Mouse (Mus musculus): Measurements from ENCODE around the gene Hs6st1.

Hs6st1 gene

GRCm38 (mm10) chr1:36129126-36129525, 60.9 kb downstream of the Hs6st1 start:
- DNase-seq (ENCODE audit: low read depth, low spot score), result peak; percentile 71

- DNase-seq (ENCODE audit: low read depth, low spot score), result no peak
These were observed 61.7 kb downstream of the Hs6st1 start for GRCm38 (mm10) chr1:36129881-36130280.

- DNase-seq (ENCODE audit: low read depth, low spot score), result peak; percentile 96
These were observed 62.3 kb downstream of the Hs6st1 start for GRCm38 (mm10) chr1:36130307-36131035.

GRCm38 (mm10) chr1:36131154-36131553, 63.0 kb downstream of the Hs6st1 start:
- DNase-seq (ENCODE audit: low read depth, low spot score), result peak; percentile 43

- no peak for DNase-seq (ENCODE audit: low read depth, low spot score)
These were observed 63.6 kb downstream of the Hs6st1 start for GRCm38 (mm10) chr1:36131766-36132165.

GRCm38 (mm10) chr1:36132211-36132610, 64.0 kb downstream of the Hs6st1 start:
- DNase-seq (ENCODE audit: low read depth, low spot score), result no peak

- no peak for DNase-seq (ENCODE audit: low read depth, low spot score)
These were observed 64.8 kb downstream of the Hs6st1 start for GRCm38 (mm10) chr1:36133041-36133440.

- no peak for DNase-seq (ENCODE audit: low read depth, low spot score)
These were observed 65.4 kb downstream of the Hs6st1 start for GRCm38 (mm10) chr1:36133647-36134046.

- peak; percentile 86 for DNase-seq (ENCODE audit: low read depth, low spot score)
These were observed 66.4 kb downstream of the Hs6st1 start for GRCm38 (mm10) chr1:36134584-36134983.

- DNase-seq (ENCODE audit: low read depth, low spot score), result no peak
These were observed 72.1 kb downstream of the Hs6st1 start for GRCm38 (mm10) chr1:36140311-36140710.

GRCm38 (mm10) chr1:36145050-36145449, 76.8 kb downstream of the Hs6st1 start:
- peak; percentile 72 for DNase-seq (ENCODE audit: low read depth, low spot score)

- no peak for DNase-seq (ENCODE audit: low read depth, low spot score)
These were observed 80.6 kb downstream of the Hs6st1 start for GRCm38 (mm10) chr1:36148809-36149208.

GRCm38 (mm10) chr1:36149411-36149810, 81.2 kb downstream of the Hs6st1 start:
- DNase-seq (ENCODE audit: low read depth, low spot score), result peak; percentile 52
